Mouse (Mus musculus) limb, embryonic 14.5 days (tissue): ENCODE data around the gene Cox6a1. TPM values are rescaled to one million over a fixed set of nuclear protein-coding genes. Genes with fewer than 3 reads are reported as not detected.

Source experiments
- ATAC-seq: fragments of 200-750 bp; cut with Nextera tagmentation; 2 replicates; pipeline ENCODE4 v1.8.0; 2017; ENCODE audit warnings: low read depth, moderate number of reproducible peaks, moderate TSS enrichment; ENCODE audit not compliant: low FRiP score
- DNase-seq: peaks from one replicate; pipeline ENCODE4 v3.0.0-alpha.2; 2015; ENCODE audit warnings: low spot score
- H3K27ac ChIP-seq: fragments of 300-500 bp; sonication (generic); replicated peaks from 2 replicates; pipeline ENCODE4 v1.5.1; 2014; ENCODE audit warnings: low read depth, mild to moderate bottlenecking, low read length, moderate library complexity, mixed read lengths
- H3K27me3 ChIP-seq: fragments of 300-500 bp; sonication (generic); 2 replicates; pipeline ENCODE4 v1.6.1; 2014; ENCODE audit warnings: low read length, mixed read lengths; ENCODE audit not compliant: control insufficient read depth, insufficient read depth
- H3K36me3 ChIP-seq: fragments of 300-500 bp; sonication (generic); 2 replicates; pipeline ENCODE4 v1.6.1; 2014; ENCODE audit warnings: mild to moderate bottlenecking, low read length, moderate library complexity, mixed read lengths; ENCODE audit not compliant: control insufficient read depth, insufficient read depth
- H3K4me1 ChIP-seq: fragments of 300-500 bp; sonication (generic); 2 replicates; pipeline ENCODE4 v1.6.1; 2014; ENCODE audit warnings: antibody characterized with exemption, low read length, mixed read lengths; ENCODE audit not compliant: control insufficient read depth, insufficient read depth
- H3K4me2 ChIP-seq: fragments of 300-500 bp; sonication (generic); replicated peaks from 2 replicates; pipeline ENCODE4 v1.6.1; 2014; ENCODE audit warnings: low read depth, mild to moderate bottlenecking, low read length, moderate library complexity; ENCODE audit not compliant: severe bottlenecking
- H3K4me3 ChIP-seq: fragments of 300-500 bp; sonication (generic); replicated peaks from 2 replicates; pipeline ENCODE4 v1.5.1; 2014; ENCODE audit warnings: low read length
- H3K9ac ChIP-seq: fragments of 300-500 bp; sonication (generic); 2 replicates; pipeline ENCODE4 v1.6.1; 2014; ENCODE audit warnings: mild to moderate bottlenecking, low read depth, low read length, moderate library complexity; ENCODE audit not compliant: severe bottlenecking
- H3K9me3 ChIP-seq: fragments of 300-500 bp; sonication (generic); 2 replicates; pipeline ENCODE4 v1.6.1; 2016; ENCODE audit warnings: low read length; ENCODE audit not compliant: control insufficient read depth
- POLR2A ChIP-seq: fragments of 200-500 bp; IDR thresholded peaks from 2 replicates; pipeline ENCODE4 v1.8.0; 2012; ENCODE audit warnings: inconsistent platforms, mild to moderate bottlenecking, moderate library complexity, borderline replicate concordance; ENCODE audit not compliant: insufficient read depth, insufficient read length; ENCODE audit errors: extremely low read depth
- WGBS: fragments of 180-500 bp; shearing (Covaris S2); extraction: QIAGEN DNeasy Blood & Tissue Kit; methylation state at CpG from one replicate; pipeline ENCODE4 v1.1.7; 2014; 5-methylcytosine and 5-hydroxymethylcytosine counted together
- polyA plus RNA-seq, 2 experiments: library from polyadenylated mRNA; depleted of rRNA in 1 of 2; stranded (reverse) in 1 of 2; unstranded in 1 of 2; fragments of >200 nt; fragmentation: Nextera tagmentation in 1 of 2; extraction: Ambion mirVana in 1 of 2; gene quantifications; 2 replicates each; pipeline versions ENCODE4 v1.2.1 to v1.2.3; 2012 to 2014

Cox6a1 gene
- polyA plus RNA-seq, 2 experiments: 836 to 902 TPM

DNA sequence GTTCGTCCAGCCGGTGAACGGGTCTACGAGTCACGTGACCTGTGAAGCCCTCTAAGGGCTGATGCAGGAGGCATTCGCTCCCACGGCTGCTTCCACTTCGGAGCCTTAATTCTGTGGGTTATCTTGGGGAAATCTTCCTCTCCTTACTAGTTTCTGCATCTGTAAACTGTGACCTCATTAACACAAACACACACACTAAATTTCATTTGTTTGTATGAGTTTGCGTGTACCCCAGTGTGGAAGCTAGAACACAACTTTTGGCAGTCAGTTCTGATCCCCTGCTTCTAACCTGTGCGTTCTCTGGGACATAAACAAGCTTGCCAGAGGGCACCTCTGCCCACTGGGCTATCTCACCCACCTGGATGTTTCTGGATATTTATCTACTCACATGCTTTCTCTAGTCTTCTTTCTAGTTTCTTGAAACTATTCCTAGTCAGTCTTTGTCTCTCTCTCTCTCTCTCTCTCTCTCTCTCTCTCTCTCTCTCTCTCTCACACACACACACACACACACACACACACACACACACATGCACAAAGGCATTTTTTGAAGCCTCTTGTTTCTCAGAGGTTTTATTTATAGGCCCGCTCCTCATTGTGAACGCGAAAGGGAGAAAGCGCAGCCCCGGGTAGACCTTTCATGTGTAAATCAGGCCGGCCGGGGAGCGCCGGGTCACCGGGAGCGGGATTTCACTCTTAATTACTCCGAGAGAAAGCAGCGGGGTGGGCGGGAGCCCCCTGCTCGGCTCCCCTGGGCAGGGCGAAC is 24.8 kb upstream of the Cox6a1 start:
- 26% methylated on average over 26 of the region's 26 CpGs for WGBS
- H3K9ac ChIP-seq: peak overlapping the region; percentile 56
- 0 out of 2 replicates have a peak, but pooled peaks cover 5% of the 10 kb centered on the region for H3K27me3 ChIP-seq
- H3K4me1 ChIP-seq: peaks cover 5% of the 10 kb centered on the region; the same call in 1 of the 2 replicates
- DNase-seq (no peak), ATAC-seq (no peak)
- TF ChIP-seq POLR2A: no peak
- no peak overlapping the region for H3K27ac ChIP-seq
- H3K36me3 ChIP-seq: no peaks in the 10 kb centered on the region
- H3K4me2 ChIP-seq: peak overlapping the region; percentile 55
- no peaks in the 10 kb centered on the region for H3K9me3 ChIP-seq
- peak overlapping the region; percentile 28 for H3K4me3 ChIP-seq

- Histone ChIP-seq H3K4me2 (no peak overlapping the region), H3K9me3 (no peaks in the 10 kb centered on the region), H3K27ac (no peak overlapping the region), H3K4me1 (peaks cover 5% of the 10 kb centered on the region; the same call in 1 of the 2 replicates), H3K27me3 (0 out of 2 replicates have a peak, but pooled peaks cover 5% of the 10 kb centered on the region), H3K36me3 (no peaks in the 10 kb centered on the region), H3K4me3 (no peak overlapping the region), H3K9ac (no peak overlapping the region)
- 31% methylated on average over 9 of the region's 9 CpGs for WGBS
- no peak for DNase-seq
- no peak for TF ChIP-seq POLR2A
- no peak for ATAC-seq
These were observed 23.0 kb upstream of the Cox6a1 start for GRCm38 (mm10) chr5:115371736-115372135.

DNA sequence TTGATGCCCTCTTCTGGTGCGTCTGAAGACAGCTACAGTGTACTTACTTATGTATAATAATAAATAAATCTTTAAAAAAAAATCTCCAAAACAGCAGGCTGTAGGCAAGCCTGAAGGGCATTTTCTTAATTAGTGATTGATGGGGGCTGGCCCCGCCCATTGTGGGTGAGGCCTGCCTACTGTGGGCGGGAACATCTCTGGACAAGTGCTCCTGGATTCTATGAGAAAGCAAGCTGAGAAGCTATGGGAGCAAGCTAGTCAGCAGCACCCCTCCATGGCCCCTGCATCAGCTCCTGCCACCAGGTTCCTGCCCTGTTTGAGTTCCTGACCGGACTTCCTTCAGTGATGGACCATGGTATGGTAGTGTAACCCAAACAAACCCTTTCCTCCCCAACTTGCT is 16.0 kb upstream of the Cox6a1 start:
- WGBS: 86% methylated on average over 4 of the region's 4 CpGs
- Histone ChIP-seq H3K27me3 (no peaks in the 10 kb centered on the region), H3K4me2 (no peak overlapping the region), H3K27ac (no peak overlapping the region), H3K9ac (no peak overlapping the region), H3K36me3 (no peaks in the 10 kb centered on the region), H3K4me1 (no peaks in the 10 kb centered on the region), H3K9me3 (no peaks in the 10 kb centered on the region), H3K4me3 (no peak overlapping the region)
- TF ChIP-seq POLR2A: no peak
- ATAC-seq: no peak
- no peak for DNase-seq

DNA sequence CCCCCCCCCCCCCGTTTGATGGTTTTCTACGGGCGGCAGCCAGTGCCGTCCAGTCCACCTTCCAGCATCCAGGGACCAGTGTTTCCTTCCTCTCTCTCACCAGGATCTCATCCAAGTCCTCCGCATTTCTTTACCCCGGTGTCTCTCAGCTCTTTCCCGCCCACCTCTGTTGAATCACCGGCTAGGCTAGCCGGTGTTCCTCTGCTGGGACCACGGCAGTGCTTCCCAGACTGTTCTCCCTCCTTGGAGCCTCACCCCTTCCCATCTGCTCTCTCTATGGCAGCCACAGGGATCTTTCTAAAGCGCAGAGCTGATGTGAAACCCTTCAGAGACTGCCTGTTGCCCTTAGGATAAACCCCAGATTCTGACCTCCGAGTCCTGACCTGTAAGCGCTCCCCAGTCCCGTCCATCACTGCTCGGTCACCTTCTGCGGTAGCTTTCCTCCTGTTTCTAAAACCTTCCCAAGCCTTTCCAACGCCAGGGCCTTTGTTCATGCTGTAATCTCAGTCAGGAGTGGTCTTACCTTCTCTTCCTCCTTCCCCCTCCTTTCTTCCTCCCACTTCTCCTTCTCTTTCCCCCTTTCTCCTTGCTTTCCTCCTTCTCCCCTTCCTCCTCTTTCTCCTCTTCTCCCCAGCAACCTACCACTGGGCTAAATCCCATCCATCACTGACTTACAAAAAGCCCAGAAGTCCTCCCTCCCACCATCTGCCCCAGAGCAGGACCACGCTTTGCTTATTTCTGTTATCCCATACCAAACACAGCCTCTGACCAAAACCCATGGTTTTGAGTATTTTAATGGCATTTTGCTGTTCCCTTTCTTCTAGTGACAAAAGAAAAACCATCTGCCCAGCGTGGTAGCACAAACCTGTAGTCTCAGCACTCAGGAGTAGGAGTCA is 14.3 kb upstream of the Cox6a1 start:
- no peak for TF ChIP-seq POLR2A
- Histone ChIP-seq H3K27me3 (no peaks in the 10 kb centered on the region), H3K36me3 (no peaks in the 10 kb centered on the region), H3K4me2 (no peak overlapping the region), H3K27ac (no peak overlapping the region), H3K4me3 (no peak overlapping the region), H3K9me3 (no peaks in the 10 kb centered on the region), H3K4me1 (no peaks in the 10 kb centered on the region), H3K9ac (no peak overlapping the region)
- DNase-seq: no peak
- no peak for ATAC-seq
- 22% methylated on average over 19 of the region's 19 CpGs for WGBS

DNA sequence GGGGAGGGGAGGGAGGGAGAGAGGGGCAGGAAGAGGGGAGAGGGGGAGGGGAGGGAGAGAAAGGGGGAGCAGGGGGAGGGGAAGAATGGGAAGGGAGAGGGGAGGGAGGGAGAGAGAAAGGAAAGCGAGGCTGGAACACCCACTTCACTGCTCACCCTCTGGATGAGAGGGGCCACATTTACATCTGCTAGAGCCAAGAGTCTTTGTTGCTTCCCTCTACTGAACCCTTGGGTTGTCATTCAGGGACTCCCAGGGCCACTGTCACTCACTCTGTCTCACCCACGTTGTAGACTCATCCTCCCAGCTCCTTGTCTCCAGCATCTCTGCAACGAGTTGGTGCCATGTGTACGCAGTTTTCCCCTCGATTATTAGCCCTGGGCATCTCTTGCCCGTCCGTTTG is 13.4 kb upstream of the Cox6a1 start:
- ATAC-seq (no peak), DNase-seq (no peak)
- H3K4me3 ChIP-seq: no peak overlapping the region
- H3K4me1 ChIP-seq: no peaks in the 10 kb centered on the region
- no peak overlapping the region for H3K4me2 ChIP-seq
- WGBS: 45% methylated on average over 7 of the region's 7 CpGs
- H3K36me3 ChIP-seq: no peaks in the 10 kb centered on the region
- no peaks in the 10 kb centered on the region for H3K9me3 ChIP-seq
- no peak for TF ChIP-seq POLR2A
- no peak overlapping the region for H3K27ac ChIP-seq
- no peak overlapping the region for H3K9ac ChIP-seq
- H3K27me3 ChIP-seq: no peaks in the 10 kb centered on the region
